Mouse (Mus musculus) MEL (cell line): ENCODE measurements around the gene Gabpa. TPM values are rescaled to one million over a fixed set of nuclear protein-coding genes. Genes with fewer than 3 reads are reported as not detected.

Experiments used
- DNase-seq: peaks from one replicate; pipeline ENCODE4 v3.0.0; 2011; ENCODE audit warnings: low read depth, low spot score
- H3K27ac ChIP-seq: 2 replicates; pipeline ENCODE4 v1.5.1; 2012; ENCODE audit warnings: low read depth, mild to moderate bottlenecking, control low read depth, low read length, moderate library complexity; ENCODE audit not compliant: control insufficient read depth
- H3K27me3 ChIP-seq, 2 experiments: fragments of 150-350 bp in 1 of 2; sonication (generic) in 1 of 2; 2 replicates each; pipeline ENCODE4 v1.6.1; 2012; ENCODE audit warnings: low read length in 2 of 2, mild to moderate bottlenecking in 2 of 2, improper control_type of control experiment in 1 of 2, moderate library complexity in 1 of 2; ENCODE audit not compliant: insufficient read depth in 2 of 2, control insufficient read depth in 1 of 2
- H3K36me3 ChIP-seq, 2 experiments: 2 replicates each; pipeline ENCODE4 v1.6.1; 2012 to 2014; ENCODE audit warnings: low read length in 2 of 2, improper control_type of control experiment in 1 of 2, inconsistent platforms in 1 of 2, mild to moderate bottlenecking in 1 of 2; ENCODE audit not compliant: insufficient read depth in 2 of 2, control insufficient read depth in 1 of 2
- H3K4me1 ChIP-seq, 2 experiments: fragments of 150-350 bp in 1 of 2; sonication (generic) in 1 of 2; 2 replicates each; pipeline ENCODE4 v1.6.1; 2012; ENCODE audit warnings: low read length in 2 of 2, improper control_type of control experiment in 1 of 2, mild to moderate bottlenecking in 1 of 2; ENCODE audit not compliant: insufficient read depth in 2 of 2, control insufficient read depth in 1 of 2
- H3K4me3 ChIP-seq, 2 experiments: fragments of 150-350 bp in 1 of 2; sonication (generic) in 1 of 2; 2 replicates each; pipeline ENCODE4 v1.5.1; 2012; ENCODE audit warnings: low read depth in 2 of 2, low read length in 2 of 2, mild to moderate bottlenecking in 2 of 2, moderate library complexity in 2 of 2, control low read depth in 1 of 2, improper control_type of control experiment in 1 of 2; ENCODE audit not compliant: control insufficient read depth in 1 of 2, insufficient read depth in 1 of 2
- H3K79me2 ChIP-seq: 2 replicates; pipeline ENCODE4 v1.6.1; 2012; ENCODE audit warnings: mild to moderate bottlenecking, low read length, moderate library complexity; ENCODE audit not compliant: control insufficient read depth, poor library complexity, insufficient read depth
- H3K9ac ChIP-seq: 2 replicates; pipeline ENCODE4 v1.6.1; 2012; ENCODE audit warnings: low read depth, mild to moderate bottlenecking, control low read depth, low read length, moderate library complexity; ENCODE audit not compliant: control insufficient read depth, poor library complexity, severe bottlenecking
- H3K9me3 ChIP-seq: fragments of 150-350 bp; sonication (generic); replicated peaks from 2 replicates; pipeline ENCODE4 v1.6.1; 2012; ENCODE audit warnings: mild to moderate bottlenecking, low read length, improper control_type of control experiment, moderate library complexity; ENCODE audit not compliant: insufficient read depth
- BHLHE40 ChIP-seq: IDR thresholded peaks from 2 replicates; pipeline ENCODE4 v1.6.1; 2012; ENCODE audit warnings: low read depth, mild to moderate bottlenecking, inconsistent platforms, low read length, improper control_type of control experiment, borderline replicate concordance
- CHD2 ChIP-seq: IDR thresholded peaks from 2 replicates; pipeline ENCODE4 v1.6.1; 2011; ENCODE audit warnings: low read length, improper control_type of control experiment
- CTCF ChIP-seq, 3 experiments: IDR thresholded peaks in 2 of 3; conservative IDR thresholded peaks in 1 of 3; 2 replicates each; pipeline ENCODE4 v1.5.1; 2011 to 2012; ENCODE audit warnings: low read length in 3 of 3, low read depth in 2 of 3, mild to moderate bottlenecking in 2 of 3, improper control_type of control experiment in 1 of 3, inconsistent platforms in 1 of 3, mixed read lengths in 1 of 3, moderate library complexity in 1 of 3; ENCODE audit not compliant: control insufficient read depth in 1 of 3, insufficient read depth in 1 of 3, poor library complexity in 1 of 3, severe bottlenecking in 1 of 3
- EP300 ChIP-seq, 2 experiments: IDR thresholded peaks; 2 replicates each; pipeline ENCODE4 v1.6.1; 2011; ENCODE audit warnings: improper control_type of control experiment in 2 of 2, low read length in 2 of 2, low read depth in 1 of 2, mild to moderate bottlenecking in 1 of 2
- HCFC1 ChIP-seq: IDR thresholded peaks from 2 replicates; pipeline ENCODE4 v1.6.1; 2012; ENCODE audit warnings: low read depth, mild to moderate bottlenecking, inconsistent platforms, low read length, improper control_type of control experiment, moderate library complexity
- JUND ChIP-seq: IDR thresholded peaks from 2 replicates; pipeline ENCODE4 v1.6.1; 2011; ENCODE audit warnings: low read depth, mild to moderate bottlenecking, improper control_type of control experiment, low read length
- KAT2A ChIP-seq: conservative IDR thresholded peaks from 2 replicates; pipeline ENCODE4 v1.6.1; 2012; ENCODE audit warnings: low read depth, low read length, improper control_type of control experiment, inconsistent platforms
- MAFK ChIP-seq: IDR thresholded peaks from 2 replicates; pipeline ENCODE4 v1.6.1; 2011; ENCODE audit warnings: low read depth, mild to moderate bottlenecking, low read length, improper control_type of control experiment, borderline replicate concordance
- MXI1 ChIP-seq: IDR thresholded peaks from 2 replicates; pipeline ENCODE4 v1.6.1; 2011; ENCODE audit warnings: mild to moderate bottlenecking, low read depth, low read length, improper control_type of control experiment
- MYB ChIP-seq: IDR thresholded peaks from 2 replicates; pipeline ENCODE4 v1.6.1; 2011; ENCODE audit warnings: mild to moderate bottlenecking, low read depth, low read length, improper control_type of control experiment
- NRF1 ChIP-seq: IDR thresholded peaks from 2 replicates; pipeline ENCODE4 v1.6.1; 2014; ENCODE audit warnings: low read depth, mild to moderate bottlenecking, inconsistent platforms, low read length, improper control_type of control experiment, moderate library complexity; ENCODE audit not compliant: poor library complexity, insufficient read depth, severe bottlenecking
- SMC3 ChIP-seq: IDR thresholded peaks from 2 replicates; pipeline ENCODE4 v1.6.1; 2011; ENCODE audit warnings: low read depth, low read length, improper control_type of control experiment
- TAL1 ChIP-seq: IDR thresholded peaks from 2 replicates; pipeline ENCODE4 v1.6.1; 2012; ENCODE audit warnings: mild to moderate bottlenecking, inconsistent platforms, low read length, moderate library complexity, mixed read lengths
- TBP ChIP-seq: IDR thresholded peaks from 2 replicates; pipeline ENCODE4 v1.8.0; 2011; ENCODE audit warnings: low read depth, low read length, improper control_type of control experiment
- TCF12 ChIP-seq: IDR thresholded peaks from 2 replicates; pipeline ENCODE4 v1.6.1; 2014; ENCODE audit warnings: low read depth, mild to moderate bottlenecking, inconsistent platforms, low read length, improper control_type of control experiment, moderate library complexity
- UBTF ChIP-seq: IDR thresholded peaks from 2 replicates; pipeline ENCODE4 v1.6.1; 2012; ENCODE audit warnings: low read depth, mild to moderate bottlenecking, inconsistent platforms, low read length, improper control_type of control experiment, moderate library complexity, borderline replicate concordance; ENCODE audit not compliant: insufficient read depth
- USF2 ChIP-seq, 2 experiments: IDR thresholded peaks; 2 replicates each; pipeline ENCODE4 v1.6.1; 2011 to 2012; ENCODE audit warnings: improper control_type of control experiment in 2 of 2, low read length in 2 of 2, borderline replicate concordance in 1 of 2, inconsistent platforms in 1 of 2, low read depth in 1 of 2, mild to moderate bottlenecking in 1 of 2; ENCODE audit not compliant: insufficient read depth in 1 of 2
- ZC3H11A ChIP-seq: IDR thresholded peaks from 2 replicates; pipeline ENCODE4 v1.6.1; 2012; ENCODE audit warnings: low read depth, mild to moderate bottlenecking, inconsistent platforms, low read length, improper control_type of control experiment
- ZMIZ1 ChIP-seq: IDR thresholded peaks from 2 replicates; pipeline ENCODE4 v1.6.1; 2012; ENCODE audit warnings: low read depth, mild to moderate bottlenecking, inconsistent platforms, low read length, improper control_type of control experiment, moderate library complexity
- ZNF384 ChIP-seq: IDR thresholded peaks from 2 replicates; pipeline ENCODE4 v1.6.1; 2012; ENCODE audit warnings: low read depth, mild to moderate bottlenecking, inconsistent platforms, low read length, improper control_type of control experiment
- polyA plus RNA-seq, 2 experiments: library from polyadenylated mRNA; stranded (reverse) in 1 of 2; unstranded in 1 of 2; fragments of >175 nt in 1 of 2; fragments of >200 nt in 1 of 2; gene quantifications; 2 replicates each; pipeline versions ENCODE4 v1.2.1 to v1.2.4; 2012; ENCODE audit warnings: low replicate concordance in 2 of 2, low read depth in 1 of 2; ENCODE audit not compliant: insufficient read length in 2 of 2, insufficient read depth in 1 of 2, missing spikeins in 1 of 2
- total RNA-seq: library from RNA; depleted of rRNA; stranded (reverse); fragments of 300-350 nt; gene quantifications from 2 replicates; pipeline ENCODE4 v1.2.3, GENCODE M21; 2012; rRNA removed

Gene Gabpa
- total and polyA plus RNA-seq, 3 experiments = 28.7 to 29.2 TPM; not detected in 1

DNA sequence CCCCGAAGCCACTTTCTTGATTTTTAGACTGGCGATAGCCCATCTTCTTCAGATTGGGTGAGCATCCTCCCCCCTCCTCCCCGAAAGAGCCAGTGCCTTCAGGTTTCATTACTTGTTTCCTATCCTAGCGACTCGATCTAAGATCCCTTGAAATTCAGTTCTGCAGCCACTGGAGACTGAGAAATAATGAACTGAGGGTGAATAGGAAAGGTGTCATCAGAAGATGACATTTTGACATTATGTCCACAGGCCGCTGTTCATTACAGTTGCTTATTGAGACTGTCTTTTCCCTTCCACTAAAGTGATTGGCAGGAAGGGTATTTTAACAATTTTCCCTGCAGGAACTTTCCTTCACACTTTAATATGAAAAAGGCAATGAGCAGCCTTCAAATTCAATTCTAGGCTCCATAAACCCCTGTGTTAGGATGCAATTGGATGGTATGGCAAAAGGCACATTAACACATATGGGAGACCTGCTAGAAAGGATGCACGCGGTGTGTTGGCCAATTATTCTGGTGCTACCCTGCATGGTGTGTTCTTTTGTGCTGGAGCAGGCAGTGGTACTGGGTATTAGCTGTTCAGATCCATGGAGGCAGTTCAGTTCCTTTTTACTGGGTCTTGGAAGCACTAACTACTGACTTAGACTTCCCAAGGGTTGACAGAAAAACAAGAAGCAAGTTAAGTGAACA, 76.9 kb downstream of the Gabpa start:
- TF ChIP-seq CHD2 (no peak), MYB (no peak), CTCF (IDR thresholded peaks at IDR 0.05 in 2 of 3, conservative IDR thresholded peaks at IDR 0.05 in 1 of 3; ENCODE audit: control insufficient read depth in 1 of 3, insufficient read depth in 1 of 3, low read depth in 2 of 3, low read length in 3 of 3, poor library complexity in 1 of 3, severe bottlenecking in 1 of 3) (no peak), TAL1 (no peak), ZNF384 (no peak), TCF12 (no peak), SMC3 (no peak), TBP (no peak), ZMIZ1 (no peak), EP300 (IDR thresholded peaks at IDR 0.05; ENCODE audit: low read depth in 1 of 2, low read length in 2 of 2) (no peak), USF2 (IDR thresholded peaks at IDR 0.05; ENCODE audit: borderline replicate concordance in 1 of 2, insufficient read depth in 1 of 2, low read depth in 1 of 2, low read length in 2 of 2) (no peak), HCFC1 (no peak), MAFK (no peak), UBTF (no peak), JUND (no peak), KAT2A (no peak), ZC3H11A (no peak), BHLHE40 (no peak), MXI1 (no peak), NRF1 (no peak)
- Histone ChIP-seq H3K9me3 (no peaks in the 10 kb centered on the region), H3K9ac (no peak overlapping the region), H3K79me2 (no peaks in the 10 kb centered on the region), H3K4me1 (no peaks in the 10 kb centered on the region), H3K27me3 (no peaks in the 10 kb centered on the region), H3K4me3 (no peak overlapping the region), H3K36me3 (no peaks in the 10 kb centered on the region), H3K27ac (no peak overlapping the region)
- no peak for DNase-seq

Other genes starting within 250 kb of the Gabpa start
- 48.6 and 50.9 TPM in 2 replicates for gene Mrpl39, start 99.2 kb upstream of the Gabpa start, total RNA-seq
- gene Mrpl39, start 99.2 kb upstream of the Gabpa start, polyA plus RNA-seq = 10 to 100 TPM in 1 of 2 experiments, not detected in 1; 48.3 TPM
- 0.03 and 0.04 TPM in 2 replicates for gene Jam2, start 60.8 kb upstream of the Gabpa start, total RNA-seq
- under 1 TPM in 1 of 2 experiments, not detected in 1; 0.01 TPM for gene Jam2, start 60.8 kb upstream of the Gabpa start, polyA plus RNA-seq
- 178 and 191 TPM in 2 replicates for gene Atp5j, start 700 bp downstream of the Gabpa start, total RNA-seq
- 100 to 1,000 TPM in 1 of 2 experiments, not detected in 1; 240 TPM for gene Atp5j, start 700 bp downstream of the Gabpa start, polyA plus RNA-seq